Comparison of ENCODE assay signal across 23 mouse cellular contexts in the genomic region with DNA sequence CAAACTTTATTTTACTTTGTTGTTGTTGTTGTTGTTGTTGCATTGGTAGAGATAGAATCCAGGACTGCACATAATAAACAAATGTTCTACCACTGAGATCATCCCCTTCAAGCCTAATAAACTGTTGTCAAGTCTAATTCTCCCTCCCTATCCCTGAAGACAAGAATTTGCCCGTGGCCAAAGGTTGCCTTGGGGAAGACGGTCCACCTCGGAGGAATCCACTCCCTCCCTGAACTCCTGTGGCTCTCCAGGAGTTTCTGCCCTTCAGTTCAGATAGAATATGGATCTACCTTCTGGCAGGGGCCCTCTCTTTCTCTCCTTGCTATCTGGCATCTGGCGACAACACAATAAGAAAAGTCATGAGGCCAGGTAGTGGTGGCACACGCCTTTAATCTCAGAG.
"Had no signal": no experiment of that assay in that cellular context is flagged by ENCODE, and none has a peak within 500 bp of the region (broad histone marks: within the 10 kb centered on the region; RNA-seq: fewer than 3 reads in every experiment).

No protein-coding gene starts in this region.

- H3K36me3 ChIP-seq: heart, embryonic 10.5 days; heart, embryonic 12.5 days; hindbrain, embryonic 10.5 days; hindbrain, embryonic 13.5 days; hindbrain, embryonic 15.5 days; limb, embryonic 13.5 days; limb, embryonic 15.5 days; liver, embryonic 12.5 days had no signal

- H3K27me3 ChIP-seq: heart, embryonic 12.5 days; hindbrain, embryonic 15.5 days; limb, embryonic 13.5 days; limb, embryonic 15.5 days had no signal

- ATAC-seq: forebrain, embryonic 16.5 days; hindbrain, postnatal 0 days; intestine, embryonic 16.5 days; liver, embryonic 12.5 days had no signal

- H3K9me3 ChIP-seq: heart, embryonic 10.5 days; heart, embryonic 12.5 days; hindbrain, embryonic 10.5 days; hindbrain, embryonic 13.5 days; hindbrain, embryonic 15.5 days; limb, embryonic 13.5 days; limb, embryonic 15.5 days; liver, embryonic 12.5 days had no signal

- H3K27ac ChIP-seq: gastrocnemius, adult 2 months; heart, embryonic 10.5 days; hindbrain, embryonic 10.5 days; hindbrain, embryonic 13.5 days; hindbrain, embryonic 15.5 days; hindbrain, postnatal 0 days; kidney, postnatal 0 days; layer of hippocampus, adult 2 months; left cerebral cortex, adult 2 months; limb, embryonic 13.5 days; limb, embryonic 15.5 days; liver, embryonic 12.5 days; liver, embryonic 14.5 days had no signal

- H3K9ac ChIP-seq: heart, embryonic 12.5 days; hindbrain, embryonic 13.5 days; hindbrain, embryonic 15.5 days; limb, embryonic 13.5 days; limb, embryonic 15.5 days; liver, embryonic 12.5 days; liver, embryonic 14.5 days had no signal

- DNase-seq: gastrocnemius, adult 2 months; gastrocnemius, postnatal 10 days; gastrocnemius, postnatal 25 days; heart, adult 18-20 months; heart, postnatal 10 days; heart, postnatal 4 days; left cerebral cortex, postnatal 4 days; lung, adult 18-20 months had no signal

- H3K4me2 ChIP-seq: heart, embryonic 12.5 days; hindbrain, embryonic 13.5 days; hindbrain, embryonic 15.5 days; limb, embryonic 13.5 days; limb, embryonic 15.5 days; liver, embryonic 12.5 days had no signal

- H3K4me3 ChIP-seq: gastrocnemius, adult 2 months; heart, embryonic 10.5 days; heart, embryonic 12.5 days; hindbrain, embryonic 10.5 days; hindbrain, embryonic 13.5 days; hindbrain, embryonic 15.5 days; layer of hippocampus, adult 2 months; left cerebral cortex, adult 2 months; limb, embryonic 13.5 days; limb, embryonic 15.5 days; liver, embryonic 12.5 days had no signal
